Mouse (Mus musculus) right cerebral cortex, adult 2 months (tissue): Measurements from ENCODE around the gene Sft2d1.

ENCODE experiments used
- DNase-seq, 2 experiments: peaks; one replicate each; pipeline ENCODE4 v3.0.0; 2021 to 2022; ENCODE audit warnings: low spot score in 2 of 2

Gene Sft2d1

GRCm38 (mm10) chr17:8310838-8311614 lies at the start of gene Sft2d1:
Gene Sft2d1, plus strand, starts transcription at chr17:8311102.
- DNase-seq: peak; percentile 98

- DNase-seq: peak; percentile 68 to 70
Observed at GRCm38 (mm10) chr17:8264638-8265037, 46.3 kb upstream of the Sft2d1 start.

- DNase-seq: no peak
Observed at GRCm38 (mm10) chr17:8272054-8272749, 38.7 kb upstream of the Sft2d1 start.

- no peak for DNase-seq
Observed at GRCm38 (mm10) chr17:8272951-8273350, 38.0 kb upstream of the Sft2d1 start.

GRCm38 (mm10) chr17:8276071-8276470 lies 34.8 kb upstream of the Sft2d1 start:
- DNase-seq: no peak

GRCm38 (mm10) chr17:8276680-8277079 lies 34.2 kb upstream of the Sft2d1 start:
- no peak for DNase-seq

- DNase-seq: no peak
Observed at GRCm38 (mm10) chr17:8277266-8277665, 33.6 kb upstream of the Sft2d1 start.

- DNase-seq: no peak
Observed at GRCm38 (mm10) chr17:8278356-8278755, 32.5 kb upstream of the Sft2d1 start.

- DNase-seq: peak; percentile 91 to 92
Observed at GRCm38 (mm10) chr17:8282821-8283525, 27.9 kb upstream of the Sft2d1 start, which contains the start of gene Mpc1. Gene Mpc1, plus strand, starts transcription at chr17:8282904.

- DNase-seq: peak; percentile 94 to 96
Observed at GRCm38 (mm10) chr17:8283526-8284253, 27.2 kb upstream of the Sft2d1 start.

- peak in 1 of 2 experiments; percentile 23 for DNase-seq
Observed at GRCm38 (mm10) chr17:8284254-8284661, 26.6 kb upstream of the Sft2d1 start.

GRCm38 (mm10) chr17:8285056-8285455 lies 25.8 kb upstream of the Sft2d1 start:
- no peak for DNase-seq

GRCm38 (mm10) chr17:8286987-8287386 lies 23.9 kb upstream of the Sft2d1 start:
- no peak for DNase-seq

GRCm38 (mm10) chr17:8289993-8290679 lies 20.8 kb upstream of the Sft2d1 start:
- no peak for DNase-seq

- no peak for DNase-seq
Observed at GRCm38 (mm10) chr17:8290736-8291135, 20.2 kb upstream of the Sft2d1 start.

- DNase-seq: no peak
Observed at GRCm38 (mm10) chr17:8295825-8296224, 15.1 kb upstream of the Sft2d1 start.

GRCm38 (mm10) chr17:8296313-8296844 lies 14.5 kb upstream of the Sft2d1 start:
- DNase-seq: no peak

- DNase-seq: no peak
Observed at GRCm38 (mm10) chr17:8297746-8298145, 13.2 kb upstream of the Sft2d1 start.

- no peak for DNase-seq
Observed at GRCm38 (mm10) chr17:8298281-8298680, 12.6 kb upstream of the Sft2d1 start.

GRCm38 (mm10) chr17:8299524-8299923 lies 11.4 kb upstream of the Sft2d1 start:
- no peak for DNase-seq

GRCm38 (mm10) chr17:8301515-8301914 lies 9.4 kb upstream of the Sft2d1 start:
- no peak for DNase-seq
